ENCODE assay signal across 17 mouse cellular contexts in genomic region chr1:66349166-66349835, GRCm38 (mm10).
DNase-seq lines count a peak whose midpoint lies in the region; ATAC-seq and TF ChIP-seq lines count a peak whose summit lies in the region.
"Had no signal": no experiment of that assay in that cellular context is flagged by ENCODE, and none has a peak within 500 bp of the region (broad histone marks: within the 10 kb centered on the region; RNA-seq: fewer than 3 reads in every experiment).

No protein-coding gene starts in this region.

- ATAC-seq in forebrain, embryonic 12.5 days (ENCODE audit: low FRiP score) = peak; percentile 47
- no peak for ATAC-seq in forebrain, embryonic 16.5 days
- peak; percentile 28; the same call in 1 of the 2 replicates for ATAC-seq in hindbrain, embryonic 16.5 days
- no peak for ATAC-seq in kidney, embryonic 15.5 days (replicated peaks; ENCODE audit: low FRiP score)
- ATAC-seq: intestine, embryonic 16.5 days; Patski had no signal

- no peaks in the 10 kb centered on the region for H3K9me3 ChIP-seq in forebrain, embryonic 12.5 days
- no peaks in the 10 kb centered on the region for H3K9me3 ChIP-seq in forebrain, embryonic 16.5 days (ENCODE audit: control insufficient read depth, low read length)
- no peaks in the 10 kb centered on the region for H3K9me3 ChIP-seq in ES-E14 (ENCODE audit: control insufficient read depth, insufficient read depth, low read depth, low read length)
- no peaks in the 10 kb centered on the region for H3K9me3 ChIP-seq in hindbrain, embryonic 16.5 days (ENCODE audit: control insufficient read depth, low read length)
- no peaks in the 10 kb centered on the region for H3K9me3 ChIP-seq in kidney, embryonic 15.5 days (replicated peaks)
- H3K9me3 ChIP-seq: embryonic facial prominence, embryonic 12.5 days; lung, embryonic 15.5 days had no signal

- no peak overlapping the region for H3K9ac ChIP-seq in forebrain, embryonic 12.5 days
- no peak overlapping the region for H3K9ac ChIP-seq in forebrain, embryonic 16.5 days (replicated peaks; ENCODE audit: low read depth, low read length)
- H3K9ac ChIP-seq in ES-E14 (ENCODE audit: insufficient read depth, low read depth, low read length, poor library complexity, severe bottlenecking) = no peak overlapping the region
- H3K9ac ChIP-seq in hindbrain, embryonic 16.5 days (ENCODE audit: low read depth, low read length) = no peak overlapping the region
- no peak overlapping the region for H3K9ac ChIP-seq in kidney, embryonic 15.5 days
- H3K9ac ChIP-seq: embryonic facial prominence, embryonic 12.5 days; lung, embryonic 15.5 days had no signal

- in situ Hi-C loops in ES-E14 (cut with MboI; ENCODE audit: low sequenced_read_pairs in 2 of 2, unreplicated experiment in 2 of 2) = no loop called here

- no peak overlapping the region for H3K27ac ChIP-seq in forebrain, embryonic 12.5 days
- no peak overlapping the region for H3K27ac ChIP-seq in forebrain, embryonic 16.5 days (ENCODE audit: low read length)
- no peak overlapping the region for H3K27ac ChIP-seq in ES-E14 (ENCODE audit: insufficient read depth, low read depth, low read length, poor library complexity, severe bottlenecking)
- H3K27ac ChIP-seq in hindbrain, embryonic 16.5 days (ENCODE audit: low read depth, low read length) = no peak overlapping the region
- no peak overlapping the region for H3K27ac ChIP-seq in kidney, embryonic 15.5 days
- H3K27ac ChIP-seq: embryonic facial prominence, embryonic 12.5 days; lung, embryonic 15.5 days had no signal

- no peaks in the 10 kb centered on the region for H3K27me3 ChIP-seq in forebrain, embryonic 12.5 days
- no peaks in the 10 kb centered on the region for H3K27me3 ChIP-seq in forebrain, embryonic 16.5 days (replicated peaks; ENCODE audit: control insufficient read depth, insufficient read depth, low read length)
- H3K27me3 ChIP-seq in hindbrain, embryonic 16.5 days (replicated peaks; ENCODE audit: control insufficient read depth, insufficient read depth, low read length) = no peaks in the 10 kb centered on the region
- no peaks in the 10 kb centered on the region for H3K27me3 ChIP-seq in kidney, embryonic 15.5 days
- H3K27me3 ChIP-seq: embryonic facial prominence, embryonic 12.5 days; lung, embryonic 15.5 days; Patski had no signal

- 31% methylated on average over 3 of the region's 3 CpGs for WGBS in forebrain, embryonic 12.5 days
- 33% methylated on average over 3 of the region's 3 CpGs for WGBS in forebrain, embryonic 16.5 days
- WGBS in hindbrain, embryonic 16.5 days = 43% methylated on average over 3 of the region's 3 CpGs
- WGBS in kidney, embryonic 15.5 days = 77% methylated on average over 3 of the region's 3 CpGs

- H3K4me3 ChIP-seq in forebrain, embryonic 12.5 days (replicated peaks) = no peak overlapping the region
- H3K4me3 ChIP-seq in forebrain, embryonic 16.5 days (replicated peaks; ENCODE audit: low read length) = no peak overlapping the region
- H3K4me3 ChIP-seq in ES-E14 (ENCODE audit: insufficient read depth in 1 of 2, low read depth in 1 of 2, low read length in 2 of 2, poor library complexity in 1 of 2, severe bottlenecking in 1 of 2) = no peak overlapping the region
- no peak overlapping the region for H3K4me3 ChIP-seq in hindbrain, embryonic 16.5 days (ENCODE audit: low read length)
- no peak overlapping the region for H3K4me3 ChIP-seq in kidney, embryonic 15.5 days (replicated peaks)
- H3K4me3 ChIP-seq: embryonic facial prominence, embryonic 12.5 days; lung, embryonic 15.5 days had no signal

- H3K36me3 ChIP-seq in forebrain, embryonic 12.5 days (replicated peaks) = no peaks in the 10 kb centered on the region
- H3K36me3 ChIP-seq in forebrain, embryonic 16.5 days (ENCODE audit: control insufficient read depth, insufficient read depth) = 0 out of 2 replicates have a peak, but pooled peaks cover 2% of the 10 kb centered on the region
- H3K36me3 ChIP-seq in ES-E14 (ENCODE audit: control insufficient read depth, insufficient read depth, low read length, poor library complexity, severe bottlenecking) = no peaks in the 10 kb centered on the region
- no peaks in the 10 kb centered on the region for H3K36me3 ChIP-seq in hindbrain, embryonic 16.5 days (ENCODE audit: control insufficient read depth, insufficient read depth, low read length)
- H3K36me3 ChIP-seq in kidney, embryonic 15.5 days = no peaks in the 10 kb centered on the region
- H3K36me3 ChIP-seq: embryonic facial prominence, embryonic 12.5 days; lung, embryonic 15.5 days had no signal

- peak; percentile 3 for DNase-seq in ES-E14 (ENCODE audit: low read depth, low spot score)
- peak; percentile 52 for DNase-seq in cerebellum, adult 9-10 months
- DNase-seq in testis, postnatal 14 days (ENCODE audit: low spot score) = no peak
- no peak for DNase-seq in spleen, adult 18-20 months
- DNase-seq: adrenal gland, postnatal 36 days; heart, adult 18-20 months; kidney, postnatal 10 days; liver; right cerebral cortex, postnatal 25 days had no signal

- H3K4me1 ChIP-seq in forebrain, embryonic 12.5 days = peaks cover 24% of the 10 kb centered on the region
- H3K4me1 ChIP-seq in forebrain, embryonic 16.5 days (replicated peaks; ENCODE audit: control insufficient read depth, insufficient read depth, low read length) = peaks cover 11% of the 10 kb centered on the region
- H3K4me1 ChIP-seq in ES-E14 (ENCODE audit: control insufficient read depth in 2 of 2, insufficient read depth in 2 of 2, low read length in 2 of 2, poor library complexity in 1 of 2) = no peaks in the 10 kb centered on the region
- H3K4me1 ChIP-seq in hindbrain, embryonic 16.5 days (ENCODE audit: control insufficient read depth, insufficient read depth, low read depth, low read length) = peaks cover 19% of the 10 kb centered on the region
- no peaks in the 10 kb centered on the region for H3K4me1 ChIP-seq in kidney, embryonic 15.5 days
- H3K4me1 ChIP-seq: embryonic facial prominence, embryonic 12.5 days; lung, embryonic 15.5 days had no signal

- H3K4me2 ChIP-seq in forebrain, embryonic 12.5 days = no peak overlapping the region
- no peak overlapping the region for H3K4me2 ChIP-seq in forebrain, embryonic 16.5 days (ENCODE audit: low read length)
- H3K4me2 ChIP-seq in hindbrain, embryonic 16.5 days (ENCODE audit: low read length) = no peak overlapping the region
- H3K4me2 ChIP-seq in kidney, embryonic 15.5 days = no peak overlapping the region
- H3K4me2 ChIP-seq: embryonic facial prominence, embryonic 12.5 days; lung, embryonic 15.5 days had no signal

TF ChIP-seq in ES-E14, 5 proteins besides CTCF, POLR2A, EP300 and RAD21:
- TF ChIP-seq HCFC1 (IDR thresholded peaks at IDR 0.05; ENCODE audit: borderline replicate concordance, insufficient read depth, low read length) = no peak
- no peak for TF ChIP-seq CHD2 (IDR thresholded peaks at IDR 0.05; ENCODE audit: low read depth, low read length)
- no peak for TF ChIP-seq MAFK (IDR thresholded peaks at IDR 0.05; ENCODE audit: insufficient read depth, low read depth, low read length)
- no peak for TF ChIP-seq ZC3H11A (IDR thresholded peaks at IDR 0.05; ENCODE audit: borderline replicate concordance, low read depth, low read length)
- no peak for TF ChIP-seq ZNF384 (IDR thresholded peaks at IDR 0.05; ENCODE audit: low read depth, low read length)

Comparison
In these comparisons a context has a peak if more than half of its experiments do, and no peak if none do; other contexts are left out.
1. ATAC-seq: peak in forebrain, embryonic 12.5 days (single experiment) and hindbrain, embryonic 16.5 days (single experiment); none in forebrain, embryonic 16.5 days (single experiment) and kidney, embryonic 15.5 days (single experiment).
2. DNase-seq: peak in ES-E14 (single experiment) and cerebellum, adult 9-10 months (single experiment); none in testis, postnatal 14 days (single experiment) and spleen, adult 18-20 months (0 of 2).